Comparison of ENCODE assay signal across 8 mouse cellular contexts in the genomic region with DNA sequence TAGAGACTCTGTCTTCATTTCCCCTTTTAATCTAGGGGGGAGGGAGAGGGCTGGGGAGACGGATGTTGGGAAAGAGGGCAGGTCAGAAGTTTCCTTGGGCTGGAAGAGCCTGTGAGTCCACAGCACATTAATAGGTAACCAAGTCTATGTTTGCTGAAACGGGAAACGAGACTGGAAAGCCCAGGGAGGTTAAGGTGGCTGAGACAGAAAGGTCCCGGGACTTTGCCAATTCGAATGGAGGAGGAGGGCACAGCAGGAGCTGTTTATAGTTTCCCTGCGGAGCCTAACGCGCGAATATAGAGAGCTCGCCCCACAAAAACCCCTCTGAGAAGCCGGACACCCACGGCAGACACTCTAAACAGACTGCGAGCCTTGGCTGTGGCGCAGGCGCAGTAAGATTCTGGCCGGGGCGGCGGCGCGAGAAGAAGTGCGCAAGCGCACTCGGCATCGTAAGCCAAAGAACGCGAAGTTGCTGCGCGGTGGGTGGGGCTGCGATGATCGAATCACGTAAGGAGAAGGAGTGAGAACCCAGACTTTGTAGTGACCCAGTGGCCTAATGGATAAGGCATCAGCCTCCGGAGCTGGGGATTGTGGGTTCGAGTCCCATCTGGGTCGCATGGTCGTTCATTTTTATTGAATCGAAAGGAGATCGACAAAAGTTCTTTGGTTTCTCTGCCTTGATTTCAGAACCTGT. TPM values are rescaled to one million over a fixed set of nuclear protein-coding genes. Genes with fewer than 3 reads are reported as not detected.
DNase-seq lines count a peak whose midpoint lies in the region; TF ChIP-seq lines count a peak whose summit lies in the region.

No protein-coding gene starts in this region.

- no peaks in the 10 kb centered on the region for H3K9me3 ChIP-seq in megakaryocyte, embryonic 14.5 days

- peak overlapping the region; percentile 85 for H3K4me3 ChIP-seq in gastrocnemius, adult 2 months
- peak overlapping the region; percentile 93 for H3K4me3 ChIP-seq in megakaryocyte, embryonic 14.5 days (replicated peaks)

- H3K27me3 ChIP-seq in megakaryocyte, embryonic 14.5 days (replicated peaks), result peaks cover 12% of the 10 kb centered on the region

- no peaks in the 10 kb centered on the region for H3K36me3 ChIP-seq in megakaryocyte, embryonic 14.5 days (replicated peaks; ENCODE audit: low read length)

- peak overlapping the region; percentile 99 for H3K27ac ChIP-seq in gastrocnemius, adult 2 months

- DNase-seq in WW6 (ENCODE audit: low read depth, low spot score), result peak; percentile 97
- peak; percentile 98 to 99 for DNase-seq in cerebellum, postnatal 4 days (ENCODE audit: low spot score in 2 of 2)
- DNase-seq in gastrocnemius, adult 2 months, result peak; percentile 97
- peak; percentile 97 for DNase-seq in hindlimb bud, embryonic 11.5 days (ENCODE audit: extremely low spot score, low read depth, low spot score)
- DNase-seq in left cerebral cortex, adult 8-10 months (ENCODE audit: low spot score in 2 of 2), result peak; percentile 95 to 100
- DNase-seq in right cerebral cortex, postnatal 10 days (ENCODE audit: low spot score in 2 of 2), result peak; percentile 97
- DNase-seq in urinary bladder, postnatal 25 days (ENCODE audit: low spot score), result peak; percentile 99

- intact Hi-C loops in gastrocnemius, adult 2 months (cut with DNase I), result loop anchor here (1.0 kb wide), 1 partner anchor 12 kb away; no protein-coding TSS in a partner anchor

- TF ChIP-seq CTCF in gastrocnemius, adult 2 months (IDR thresholded peaks at IDR 0.05), result no peak

- peaks cover 19% of the 10 kb centered on the region for H3K4me1 ChIP-seq in megakaryocyte, embryonic 14.5 days

RNA-seq across cellular contexts. Expression of a gene that starts 13.0 kb away (rescaled TPM):
- 1 to 10 TPM in 1 of 2 experiments, under 1 TPM in 1; 0.86 to 1.3 TPM for total RNA-seq in gastrocnemius, adult 2 months (2021)
- 1 to 10 TPM; 2.5 to 4.4 (median 4.0) TPM for total RNA-seq in left cerebral cortex, adult 8-10 months (2022)
- 1.0 and 1.7 TPM in 2 replicates for polyA plus RNA-seq in megakaryocyte, embryonic 14.5 days (2012; ENCODE audit: insufficient read depth, low replicate concordance)

RNA-seq across cellular contexts. Expression of a gene that starts 13.1 kb away (rescaled TPM):
- 10 to 100 TPM; 13.2 to 16.2 TPM for total RNA-seq in gastrocnemius, adult 2 months (2021)
- 10 to 100 TPM; 21.1 to 29.7 (median 25.1) TPM for total RNA-seq in left cerebral cortex, adult 8-10 months (2022)
- 20.9 TPM in 1 of 2 replicates, not detected in the other for polyA plus RNA-seq in megakaryocyte, embryonic 14.5 days (2012; ENCODE audit: insufficient read depth, low replicate concordance)

Comparison
In these comparisons a context has a peak if more than half of its experiments do, and no peak if none do; other contexts are left out.
1. Peak in every context shown above with its lines: DNase-seq, H3K4me3 ChIP-seq and H3K27ac ChIP-seq.